Mouse (Mus musculus) neural tube, embryonic 12.5 days (tissue): ENCODE results near the gene Rpl7a. TPM values are rescaled to one million over a fixed set of nuclear protein-coding genes. Genes with fewer than 3 reads are reported as not detected.

Experiments
- ATAC-seq: fragments of 200-750 bp; cut with Nextera tagmentation; 2 replicates; pipeline ENCODE4 v1.8.0; 2017; ENCODE audit warnings: low read depth, mild to moderate bottlenecking, moderate TSS enrichment, moderate library complexity; ENCODE audit not compliant: low FRiP score
- H3K27ac ChIP-seq: fragments of 300-500 bp; sonication (generic); 2 replicates; pipeline ENCODE4 v1.5.1; 2016
- H3K27me3 ChIP-seq: fragments of 300-500 bp; sonication (generic); replicated peaks from 2 replicates; pipeline ENCODE4 v1.6.1; 2016; ENCODE audit warnings: mild to moderate bottlenecking
- H3K36me3 ChIP-seq: fragments of 300-500 bp; sonication (generic); 2 replicates; pipeline ENCODE4 v1.6.1; 2016; ENCODE audit warnings: mild to moderate bottlenecking
- H3K4me1 ChIP-seq: fragments of 300-500 bp; sonication (generic); 2 replicates; pipeline ENCODE4 v1.6.1; 2016
- H3K4me2 ChIP-seq: fragments of 300-500 bp; sonication (generic); replicated peaks from 2 replicates; pipeline ENCODE4 v1.6.1; 2016; ENCODE audit warnings: mild to moderate bottlenecking
- H3K4me3 ChIP-seq: fragments of 300-500 bp; sonication (generic); 2 replicates; pipeline ENCODE4 v1.5.1; 2016
- H3K9ac ChIP-seq: fragments of 300-500 bp; sonication (generic); 2 replicates; pipeline ENCODE4 v1.6.1; 2016; ENCODE audit warnings: mild to moderate bottlenecking
- H3K9me3 ChIP-seq: fragments of 300-500 bp; sonication (generic); 2 replicates; pipeline ENCODE4 v1.6.1; 2016; ENCODE audit warnings: mild to moderate bottlenecking
- WGBS: fragments of 180-500 bp; shearing (Covaris S2); methylation state at CpG from one replicate; pipeline ENCODE4 v1.1.7; 2016; 5-methylcytosine and 5-hydroxymethylcytosine counted together
- polyA plus RNA-seq: library from polyadenylated mRNA; unstranded; fragments of >200 nt; fragmentation: Nextera tagmentation; extraction: Ambion mirVana; gene quantifications from 2 replicates; pipeline ENCODE4 v1.2.1, GENCODE M21; 2016

The Rpl7a gene
- polyA plus RNA-seq, 1 experiment from 2014 or later = 486 TPM

DNA sequence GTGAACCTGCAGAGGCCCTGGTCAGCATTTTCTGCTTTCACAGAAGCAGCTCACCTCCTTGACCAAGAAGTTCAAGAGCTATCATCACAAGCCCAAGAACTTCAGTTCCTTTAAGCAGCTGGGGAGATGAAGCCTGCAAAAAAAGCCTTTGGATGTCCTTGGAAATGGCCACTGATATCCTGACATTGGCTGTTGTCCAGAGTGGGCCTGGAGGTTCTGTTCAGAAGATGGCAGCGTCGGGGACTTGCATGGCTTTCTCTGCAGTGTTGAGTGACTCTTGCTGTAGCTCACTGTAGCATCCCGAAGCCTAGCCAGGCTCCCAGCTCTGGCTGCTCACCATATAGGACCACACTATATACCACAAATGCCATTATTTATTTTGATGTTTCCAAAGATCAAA, 9.1 kb downstream of the Rpl7a start:
- H3K9ac ChIP-seq = no peak overlapping the region
- H3K4me3 ChIP-seq = no peak overlapping the region
- peaks cover 30% of the 10 kb centered on the region for H3K4me1 ChIP-seq
- H3K9me3 ChIP-seq = no peaks in the 10 kb centered on the region
- H3K36me3 ChIP-seq = peaks cover 74% of the 10 kb centered on the region
- no peak overlapping the region for H3K27ac ChIP-seq
- H3K27me3 ChIP-seq = no peaks in the 10 kb centered on the region
- no peak overlapping the region for H3K4me2 ChIP-seq
- 90% methylated on average over 3 of the region's 3 CpGs for WGBS
- no peak for ATAC-seq

DNA sequence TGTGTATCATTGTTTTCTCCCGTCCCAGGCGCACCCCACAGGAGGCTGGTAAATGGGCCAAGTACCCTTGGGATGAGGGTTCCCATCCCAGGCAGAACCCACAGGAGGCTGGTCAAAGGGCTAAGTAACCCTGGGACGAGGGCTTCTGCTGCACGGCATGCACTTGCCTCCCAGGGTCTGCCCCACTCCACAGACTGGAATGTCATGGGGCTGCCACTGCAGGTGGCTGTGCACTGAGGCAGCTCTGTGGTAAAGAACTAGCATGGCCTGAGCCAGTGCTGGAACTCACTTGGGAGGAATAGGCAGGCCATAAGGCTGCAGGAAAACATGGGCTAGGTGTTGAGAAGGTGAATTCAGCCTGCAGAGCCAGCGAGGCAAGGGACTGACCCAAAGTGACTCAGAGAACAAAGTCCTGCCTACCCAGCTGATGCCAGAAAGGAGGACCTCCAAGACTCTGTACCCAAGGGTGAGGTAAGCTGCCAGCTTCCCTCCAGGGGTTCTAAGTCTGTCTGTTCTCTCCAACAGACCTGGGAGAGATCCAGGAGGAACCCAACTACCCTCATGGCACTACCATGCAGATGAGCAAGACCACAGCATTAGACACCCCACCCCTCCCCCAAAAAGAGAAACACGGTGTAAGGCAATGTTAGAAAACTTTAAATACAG, 9.8 kb downstream of the Rpl7a start:
- Histone ChIP-seq H3K9me3 (no peaks in the 10 kb centered on the region), H3K4me1 (peaks cover 24% of the 10 kb centered on the region), H3K36me3 (peaks cover 79% of the 10 kb centered on the region), H3K27me3 (no peaks in the 10 kb centered on the region), H3K9ac (no peak overlapping the region), H3K4me3 (no peak overlapping the region), H3K27ac (no peak overlapping the region), H3K4me2 (no peak overlapping the region)
- 86% methylated on average over 6 of the region's 6 CpGs for WGBS
- ATAC-seq = no peak

DNA sequence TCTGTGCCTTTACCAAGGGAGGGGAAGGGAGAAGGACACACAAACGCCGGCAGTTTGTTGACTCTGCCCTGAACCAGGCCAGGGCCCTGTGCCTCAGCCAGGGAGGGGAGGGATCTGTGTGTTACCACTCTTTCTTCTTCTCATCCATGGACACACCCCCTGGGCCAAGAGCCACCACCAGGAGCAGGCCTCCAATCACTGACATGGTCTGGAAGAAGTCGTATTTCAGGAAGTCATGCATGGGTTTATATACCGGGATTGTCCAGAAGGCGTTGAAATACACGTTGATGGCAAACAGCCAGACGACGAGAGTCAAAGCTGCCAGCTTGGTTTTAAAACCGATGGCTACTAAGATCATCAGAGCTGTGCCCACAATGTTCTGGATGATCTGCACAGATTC, 11.2 kb downstream of the Rpl7a start:
- Histone ChIP-seq H3K27me3 (no peaks in the 10 kb centered on the region), H3K27ac (no peak overlapping the region), H3K9me3 (no peaks in the 10 kb centered on the region), H3K4me1 (peaks cover 14% of the 10 kb centered on the region), H3K4me2 (no peak overlapping the region), H3K36me3 (peaks cover 93% of the 10 kb centered on the region), H3K9ac (no peak overlapping the region), H3K4me3 (no peak overlapping the region)
- 86% methylated on average over 9 of the region's 9 CpGs for WGBS
- ATAC-seq = no peak

DNA sequence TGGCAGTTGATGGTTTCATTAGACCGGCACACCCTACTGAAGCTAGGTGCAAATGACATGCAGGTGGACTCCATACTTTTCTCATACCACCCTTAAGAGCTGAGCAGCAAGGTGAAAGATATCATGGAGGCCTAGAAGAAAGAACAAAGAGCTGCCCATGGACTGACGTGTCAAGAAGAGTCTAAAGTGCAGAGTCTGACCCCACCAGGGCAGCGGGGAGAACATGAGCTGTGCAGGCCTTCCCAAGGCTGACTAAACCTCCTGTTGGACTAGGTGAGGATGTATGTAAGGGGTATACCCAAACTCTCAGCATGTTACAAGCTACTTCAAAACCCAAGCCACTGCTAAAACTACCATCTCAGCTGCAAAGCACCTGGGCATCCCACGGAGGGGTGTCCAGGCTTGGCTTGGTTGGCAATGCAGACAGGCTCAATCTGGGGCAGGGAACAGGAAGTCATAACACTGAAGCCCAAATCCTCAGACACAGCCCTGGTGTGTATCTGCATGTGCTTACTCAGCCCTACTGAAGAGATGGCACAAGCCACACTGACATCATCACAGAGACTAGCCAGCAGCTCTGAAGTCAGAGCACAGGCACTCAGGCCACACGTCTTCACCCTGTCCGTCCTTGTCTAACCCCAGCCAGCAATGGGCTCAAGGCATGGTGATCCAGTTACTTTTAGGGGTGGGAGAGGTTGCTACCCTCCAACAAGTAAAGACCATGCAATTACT, 17.3 kb downstream of the Rpl7a start:
- Histone ChIP-seq H3K4me1 (peaks cover 20% of the 10 kb centered on the region), H3K36me3 (peaks cover 64% of the 10 kb centered on the region), H3K27ac (no peak overlapping the region), H3K9ac (no peak overlapping the region), H3K4me3 (no peak overlapping the region), H3K27me3 (no peaks in the 10 kb centered on the region), H3K9me3 (no peaks in the 10 kb centered on the region), H3K4me2 (no peak overlapping the region)
- ATAC-seq = no peak
- 93% methylated on average over 6 of the region's 6 CpGs for WGBS

DNA sequence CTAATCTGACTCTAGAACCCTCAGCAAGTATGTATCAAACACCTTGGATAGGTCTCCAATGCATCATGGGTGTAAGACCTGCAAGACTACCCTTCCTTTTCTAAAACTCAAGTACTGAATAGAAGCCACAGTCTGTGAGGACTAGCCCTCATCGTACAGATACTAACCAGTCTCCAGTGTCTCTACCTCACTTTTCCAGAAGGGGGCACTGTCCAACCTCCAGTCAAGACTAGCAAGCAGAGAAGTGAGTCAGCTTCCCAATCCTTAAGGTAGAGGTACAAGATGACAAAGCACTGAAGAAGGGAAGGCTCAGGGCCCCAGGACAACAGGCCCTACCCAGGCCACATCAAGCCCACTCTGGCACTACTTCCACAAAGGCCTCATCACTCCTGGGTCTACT, 19.8 kb downstream of the Rpl7a start:
- 51% methylated on average over 1 of the region's 1 CpGs for WGBS
- Histone ChIP-seq H3K27ac (no peak overlapping the region), H3K9ac (no peak overlapping the region), H3K36me3 (peaks cover 40% of the 10 kb centered on the region), H3K4me3 (no peak overlapping the region), H3K27me3 (no peaks in the 10 kb centered on the region), H3K4me1 (peaks cover 20% of the 10 kb centered on the region), H3K9me3 (no peaks in the 10 kb centered on the region), H3K4me2 (no peak overlapping the region)
- no peak for ATAC-seq

DNA sequence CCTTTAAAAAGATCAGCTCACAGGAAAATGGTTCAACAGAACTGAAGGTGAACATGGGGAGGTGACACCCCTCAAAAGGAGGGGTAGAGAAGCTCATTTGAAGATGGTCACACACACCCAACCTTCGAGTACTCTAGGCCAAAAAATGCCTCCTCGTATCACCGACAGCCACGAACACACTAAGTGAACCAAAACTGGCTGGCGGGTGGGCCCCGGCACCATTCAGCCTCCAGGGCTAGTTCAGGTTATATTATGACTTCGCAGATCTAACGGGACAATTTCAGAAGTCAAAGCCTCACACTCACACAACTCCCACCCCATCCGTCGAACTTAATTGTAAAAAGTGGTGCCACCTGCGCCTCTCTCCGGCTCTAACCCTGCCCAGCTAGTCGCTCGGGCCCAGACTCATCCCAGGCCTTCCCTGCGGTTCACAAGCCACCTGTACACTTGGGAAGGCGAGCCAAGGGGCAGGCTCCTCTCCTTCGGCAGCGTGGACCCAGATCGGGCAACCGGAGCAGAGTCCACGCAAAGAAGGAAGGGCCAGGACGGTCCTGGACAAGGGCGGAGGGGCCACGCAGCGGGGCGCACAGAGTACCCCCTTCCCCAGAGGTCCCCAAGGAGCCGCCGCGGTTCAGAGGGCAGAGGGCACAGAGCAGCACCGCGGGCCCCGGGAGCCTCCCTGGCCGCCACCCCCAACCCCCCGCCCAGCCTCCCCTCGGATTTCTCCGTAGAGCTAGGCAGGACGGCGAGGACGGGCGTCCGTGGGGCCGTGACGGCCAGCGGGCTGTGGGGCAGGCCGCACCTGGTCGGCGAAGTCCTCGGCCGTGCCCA, 22.1 kb downstream of the Rpl7a start:
- Histone ChIP-seq H3K9ac (peak overlapping the region; percentile 97), H3K4me3 (peak overlapping the region; percentile 96), H3K27ac (peak overlapping the region; percentile 57), H3K9me3 (no peaks in the 10 kb centered on the region), H3K4me1 (peaks cover 20% of the 10 kb centered on the region), H3K27me3 (no peaks in the 10 kb centered on the region), H3K36me3 (peaks cover 22% of the 10 kb centered on the region; the same call in 1 of the 2 replicates), H3K4me2 (peak overlapping the region; percentile 71)
- 2% methylated on average over 48 of the region's 49 CpGs for WGBS
- peak; percentile 13 for ATAC-seq

DNA sequence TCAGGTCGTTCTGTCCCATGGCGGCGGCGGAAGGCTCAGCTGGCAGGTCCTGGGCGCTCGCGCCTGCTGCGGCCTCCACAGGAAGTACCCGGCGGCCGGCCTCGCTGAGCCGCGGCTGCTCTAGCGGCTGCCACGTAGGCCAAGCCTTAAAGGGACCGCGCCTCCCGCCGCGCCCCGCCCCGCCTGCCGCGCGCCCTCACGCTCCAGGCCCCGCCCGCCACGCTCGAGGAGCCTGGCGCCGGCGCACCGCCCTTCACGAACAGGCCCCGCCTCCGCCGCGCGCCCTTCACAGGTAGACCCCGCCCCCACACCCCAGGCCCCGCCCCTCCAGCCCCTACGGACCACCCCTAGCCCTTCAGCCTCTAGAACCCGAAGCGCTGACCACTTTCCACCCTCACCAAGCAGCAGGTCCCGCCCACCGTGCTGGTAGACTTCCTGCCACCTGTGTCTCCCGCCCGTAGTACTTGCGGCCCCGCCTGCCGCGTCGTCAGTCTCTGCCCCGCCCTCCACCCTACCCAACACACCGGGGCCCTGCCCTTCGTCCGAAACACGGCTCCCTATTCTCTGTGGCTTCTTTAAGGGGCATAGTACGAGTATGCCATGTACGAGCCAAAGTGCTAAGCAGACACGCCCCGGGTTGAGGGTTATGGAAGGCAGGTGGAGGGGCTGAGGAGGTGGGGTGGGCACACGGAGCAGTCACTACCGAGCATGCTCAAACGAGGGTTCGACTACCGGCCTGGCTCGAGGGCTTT, 22.9 kb downstream of the Rpl7a start, which contains the start of the genes Surf4 and Stkld1:
Surf4 (minus strand) TSS at position 625 of the 752 bp plus-strand sequence.
Stkld1 (plus strand) TSS at position 744 of the 752 bp plus-strand sequence.
- peak within 1 kb of the TSS; percentile 71 for H3K4me2 ChIP-seq
- WGBS = under 1% methylated on average over 70 of the region's 70 CpGs
- no peaks in the 10 kb centered on the region for H3K27me3 ChIP-seq
- H3K27ac ChIP-seq = peak within 1 kb of the TSS; percentile 57
- no peaks in the 10 kb centered on the region for H3K9me3 ChIP-seq
- peak within 1 kb of the TSS; percentile 96 for H3K4me3 ChIP-seq
- H3K36me3 ChIP-seq = peaks cover 22% of the 10 kb centered on the region; the same call in 1 of the 2 replicates
- H3K4me1 ChIP-seq = peaks cover 20% of the 10 kb centered on the region
- ATAC-seq = peak; percentile 97
- H3K9ac ChIP-seq = peak within 1 kb of the TSS; percentile 97

DNA sequence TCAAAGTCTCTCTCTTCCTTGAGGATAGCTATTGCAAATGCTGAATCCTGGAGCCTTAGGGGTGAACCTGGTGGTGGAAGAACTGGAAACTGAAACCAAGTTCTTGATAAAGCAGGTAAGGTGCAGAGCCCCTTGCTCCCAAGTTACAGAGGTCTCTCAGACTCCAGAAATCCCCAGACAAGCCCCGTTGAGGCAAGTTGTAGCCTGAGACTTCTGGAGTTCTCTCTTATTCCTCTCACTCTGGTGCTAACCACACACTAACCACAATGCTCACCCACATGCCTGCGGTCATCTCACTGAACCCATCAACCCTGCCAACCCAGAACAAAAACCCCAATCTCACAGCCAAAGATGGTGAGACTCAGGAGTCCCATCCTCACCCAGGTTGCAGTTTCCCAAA, 24.7 kb downstream of the Rpl7a start:
- Histone ChIP-seq H3K27ac (no peak overlapping the region), H3K4me2 (no peak overlapping the region), H3K4me3 (no peak overlapping the region), H3K27me3 (no peaks in the 10 kb centered on the region), H3K36me3 (peaks cover 8% of the 10 kb centered on the region; the same call in 1 of the 2 replicates), H3K9ac (no peak overlapping the region), H3K9me3 (no peaks in the 10 kb centered on the region), H3K4me1 (peaks cover 20% of the 10 kb centered on the region)
- WGBS = 91% methylated on average over 2 of the region's 2 CpGs
- ATAC-seq = no peak

DNA sequence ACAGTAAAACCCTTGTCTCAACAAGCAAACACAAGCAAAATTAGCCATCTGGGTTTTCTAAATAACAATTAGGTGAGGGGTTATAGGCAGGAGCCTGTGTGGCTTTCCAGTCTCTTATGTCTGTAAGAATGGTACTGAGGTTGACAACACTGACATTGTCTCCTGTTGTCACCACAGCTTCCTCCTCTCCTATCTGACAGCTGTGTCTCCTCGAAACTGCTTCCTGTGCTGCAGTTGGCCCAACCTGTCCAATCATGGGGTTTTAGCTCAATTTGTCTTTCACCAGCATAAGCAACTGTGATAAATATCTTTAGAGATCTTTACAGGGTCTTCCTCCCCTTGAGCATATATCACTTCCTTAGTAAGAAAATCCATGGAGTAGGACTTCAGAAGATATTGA, 25.9 kb downstream of the Rpl7a start:
- Histone ChIP-seq H3K9me3 (no peaks in the 10 kb centered on the region), H3K4me2 (no peak overlapping the region), H3K36me3 (no peaks in the 10 kb centered on the region), H3K4me1 (peaks cover 12% of the 10 kb centered on the region), H3K27ac (no peak overlapping the region), H3K27me3 (no peaks in the 10 kb centered on the region), H3K9ac (no peak overlapping the region), H3K4me3 (no peak overlapping the region)
- ATAC-seq = no peak
- 75% methylated on average over 1 of the region's 1 CpGs for WGBS

DNA sequence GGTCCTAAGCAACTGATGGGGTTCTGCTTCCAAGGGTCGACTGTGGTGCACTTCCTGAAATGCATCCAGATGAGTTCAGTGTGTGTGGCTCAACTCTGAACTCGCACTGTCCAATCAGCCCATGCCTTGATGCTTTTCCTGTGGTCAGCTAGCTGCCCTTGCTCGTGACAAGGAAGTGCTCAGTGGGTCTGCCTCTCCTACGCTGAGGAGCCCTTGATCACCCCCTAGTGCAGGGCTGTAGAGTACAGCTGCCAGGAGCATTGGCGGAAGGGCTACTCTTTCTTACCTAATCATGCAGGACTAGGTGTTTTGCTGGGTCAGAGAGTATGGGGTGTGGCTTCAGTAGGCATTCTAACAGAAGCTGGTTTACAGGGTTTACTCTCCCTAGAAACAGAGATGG, 31.0 kb downstream of the Rpl7a start:
- peaks cover 2% of the 10 kb centered on the region; the same call in 1 of the 2 replicates for H3K36me3 ChIP-seq
- no peaks in the 10 kb centered on the region for H3K9me3 ChIP-seq
- H3K4me1 ChIP-seq = no peaks in the 10 kb centered on the region
- no peak for ATAC-seq
- no peak overlapping the region for H3K9ac ChIP-seq
- no peak overlapping the region for H3K27ac ChIP-seq
- no peaks in the 10 kb centered on the region for H3K27me3 ChIP-seq
- H3K4me3 ChIP-seq = no peak overlapping the region
- 49% methylated on average over 5 of the region's 5 CpGs for WGBS
- no peak overlapping the region for H3K4me2 ChIP-seq

DNA sequence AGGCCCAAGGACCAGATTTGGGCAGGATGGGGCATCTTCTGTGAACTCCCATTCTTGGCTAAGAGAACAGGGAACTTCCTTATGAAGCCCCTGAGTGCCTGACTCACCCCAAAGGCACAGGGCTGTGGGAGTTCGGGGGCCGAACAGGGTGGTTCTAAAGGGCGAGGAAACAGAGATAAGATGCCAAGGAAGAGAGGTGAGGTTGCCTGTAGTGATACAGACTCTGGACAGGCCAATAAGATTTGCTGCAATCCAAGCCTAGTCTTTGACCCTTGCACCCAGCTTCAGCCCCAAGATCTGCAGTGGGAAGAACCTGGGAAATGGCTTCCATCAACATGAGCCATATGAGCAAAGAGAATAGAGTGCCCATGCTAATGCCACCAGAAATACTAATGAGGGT, 32.7 kb downstream of the Rpl7a start:
- 89% methylated on average over 3 of the region's 3 CpGs for WGBS
- Histone ChIP-seq H3K4me3 (no peak overlapping the region), H3K4me2 (no peak overlapping the region), H3K9me3 (no peaks in the 10 kb centered on the region), H3K27me3 (no peaks in the 10 kb centered on the region), H3K36me3 (peaks cover 7% of the 10 kb centered on the region; the same call in 1 of the 2 replicates), H3K9ac (no peak overlapping the region), H3K27ac (no peak overlapping the region), H3K4me1 (no peaks in the 10 kb centered on the region)
- ATAC-seq = no peak
